Mouse (Mus musculus) cerebellum, postnatal 14 days (tissue): Measurements from ENCODE around the gene Adamts3.

Experiments
- DNase-seq, 2 experiments: peaks; one replicate each; pipeline ENCODE4 v3.0.0; 2021; ENCODE audit warnings: mixed read lengths in 2 of 2

Gene Adamts3

DNA sequence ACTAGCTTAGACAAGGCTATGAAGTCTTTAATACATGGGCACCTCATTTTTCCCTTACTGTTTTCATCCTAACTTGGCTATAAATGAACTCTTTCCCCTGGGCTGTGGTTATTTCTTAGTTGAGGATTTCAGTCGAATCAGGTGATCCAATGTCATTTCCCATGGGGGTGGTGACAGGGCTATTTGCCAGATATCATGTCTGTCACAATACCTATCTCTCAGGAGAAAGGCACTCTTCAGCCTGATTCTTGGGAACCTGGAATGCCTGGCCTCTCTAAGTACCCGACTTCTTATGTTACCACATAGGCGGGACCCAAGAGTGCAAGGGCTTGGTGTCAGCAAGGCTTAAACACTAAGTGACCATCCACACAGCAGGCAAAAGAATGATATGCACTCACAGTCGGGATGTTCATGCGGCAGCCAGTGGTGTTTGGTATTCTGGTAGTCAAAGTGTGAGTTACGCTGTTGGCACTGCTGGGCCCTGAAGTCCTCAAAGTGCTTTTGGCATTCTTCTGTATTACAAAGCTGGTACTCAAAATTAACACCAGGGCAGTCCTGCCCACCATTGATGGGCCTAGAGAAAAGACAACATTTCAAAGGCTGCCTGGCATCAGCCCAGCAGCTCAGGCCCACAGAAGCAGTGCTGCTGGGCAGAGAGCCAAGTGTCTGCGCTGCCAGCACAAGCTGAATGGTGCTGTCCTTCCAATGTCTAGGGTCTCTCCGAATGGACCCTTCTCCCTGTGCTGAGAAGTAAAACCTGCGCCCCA is 181.7 kb downstream of the Adamts3 start:
- peak; percentile 93 to 94 for DNase-seq

DNA sequence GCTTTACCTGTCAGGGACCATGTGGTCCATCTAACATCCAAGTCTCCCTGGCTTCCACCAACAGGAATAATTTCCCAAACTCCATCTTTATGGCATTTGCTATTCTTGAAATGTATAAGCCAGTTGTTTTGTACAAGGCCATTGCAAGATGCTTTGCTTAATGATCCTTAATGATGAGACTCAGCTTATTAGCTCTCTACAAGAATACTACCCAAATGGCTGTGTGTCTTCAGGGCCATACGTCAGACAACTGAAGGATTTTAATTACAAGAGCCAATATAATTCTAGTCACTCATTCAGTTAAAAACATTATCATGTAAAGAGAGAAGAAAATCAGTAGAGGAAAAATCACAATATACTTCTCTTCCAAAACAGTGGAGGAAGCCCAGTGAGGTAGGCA is 195.3 kb downstream of the Adamts3 start:
- no peak for DNase-seq

DNA sequence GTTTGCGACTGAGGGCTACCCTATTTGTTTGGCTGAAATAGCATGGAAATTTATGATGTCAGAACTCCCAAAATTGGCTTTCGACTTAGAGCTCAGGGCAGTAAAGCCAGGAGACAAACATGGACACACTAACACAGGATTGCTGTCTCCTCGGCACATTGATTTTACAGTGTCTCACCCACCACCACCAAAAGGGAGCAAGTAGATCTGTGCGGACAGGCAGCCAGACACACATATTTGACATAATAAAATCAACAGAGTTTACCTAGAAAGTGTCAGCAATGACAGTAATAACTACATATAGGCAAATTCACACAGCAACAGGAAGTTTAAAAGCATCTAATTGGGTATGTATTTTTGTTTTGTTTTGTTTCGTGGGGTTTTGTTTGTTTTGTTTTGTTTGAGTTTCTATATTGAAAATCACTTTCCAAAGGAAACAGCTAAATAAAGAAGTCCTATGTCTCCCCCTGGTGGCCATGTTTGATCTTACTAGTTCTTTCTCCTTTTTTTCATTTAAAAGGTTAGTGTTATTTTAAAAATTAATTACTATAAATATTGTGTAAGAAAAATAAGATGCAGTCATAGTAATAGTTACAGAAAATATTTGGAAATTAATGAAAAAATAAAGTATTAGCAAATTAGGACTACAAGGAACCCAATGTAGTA is 203.1 kb downstream of the Adamts3 start:
- peak; percentile 78 to 87 for DNase-seq

DNA sequence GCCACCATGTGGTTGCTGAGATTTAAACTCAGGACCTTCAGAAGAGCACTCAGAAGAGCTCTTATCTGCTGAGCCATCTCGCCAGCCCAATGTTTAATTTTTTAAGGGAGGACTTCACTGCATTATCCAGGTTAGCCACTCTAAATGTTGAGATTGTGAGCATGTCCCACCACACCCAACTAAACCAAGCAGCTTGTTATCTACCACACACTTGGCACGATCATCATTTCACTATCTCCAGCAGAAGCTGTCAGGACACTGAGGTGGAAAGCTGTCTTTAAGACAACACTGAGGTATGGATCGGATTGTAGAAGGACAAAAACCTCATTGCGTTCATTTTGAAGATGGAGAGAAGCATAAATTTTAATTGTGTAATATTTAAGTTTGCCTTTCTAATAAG is 205.0 kb downstream of the Adamts3 start:
- DNase-seq = no peak

GRCm38 (mm10) chr5:89674066-89674848 is 208.9 kb downstream of the Adamts3 start:
- peak in 1 of 2 experiments; percentile 24 for DNase-seq

GRCm38 (mm10) chr5:89672950-89673349 is 210.2 kb downstream of the Adamts3 start:
- DNase-seq = no peak

DNA sequence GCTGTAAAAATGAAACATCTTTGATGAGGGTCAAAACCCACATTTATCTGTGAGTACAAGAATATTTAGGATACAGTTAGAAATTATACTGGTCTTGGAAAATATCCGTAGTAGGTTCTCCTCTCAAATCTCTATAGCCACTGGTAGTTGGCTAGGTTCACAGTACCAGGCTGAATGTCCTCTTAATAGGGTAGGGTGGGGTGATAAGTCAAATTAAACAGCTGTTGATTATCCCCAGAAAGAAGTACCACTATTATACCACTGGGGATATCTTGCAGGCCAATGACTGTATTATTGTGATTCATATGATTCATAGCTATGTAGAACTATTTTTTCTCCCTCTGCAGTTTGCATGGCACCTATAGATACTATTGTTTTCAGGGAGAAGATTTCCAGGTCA is 228.8 kb downstream of the Adamts3 start:
- DNase-seq = no peak

DNA sequence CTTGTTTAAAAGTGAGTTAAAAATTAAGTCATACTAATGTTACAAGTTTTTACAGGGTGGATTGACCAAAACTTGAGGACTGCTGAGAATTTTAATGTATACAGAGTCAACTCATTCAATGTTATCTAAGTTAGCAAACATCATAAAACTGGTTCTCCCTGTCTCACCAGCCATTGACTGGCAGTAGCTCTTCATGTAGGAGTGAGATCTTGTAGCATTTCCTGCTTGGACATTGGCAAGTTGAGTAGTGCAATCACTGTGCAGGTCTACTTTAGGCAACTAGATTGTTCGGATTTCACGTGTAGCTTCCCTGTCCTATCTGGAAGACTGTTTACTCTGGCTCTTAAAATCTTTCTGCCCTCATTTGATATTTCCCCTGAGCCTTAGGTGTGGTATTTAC is 229.3 kb downstream of the Adamts3 start:
- DNase-seq = no peak

DNA sequence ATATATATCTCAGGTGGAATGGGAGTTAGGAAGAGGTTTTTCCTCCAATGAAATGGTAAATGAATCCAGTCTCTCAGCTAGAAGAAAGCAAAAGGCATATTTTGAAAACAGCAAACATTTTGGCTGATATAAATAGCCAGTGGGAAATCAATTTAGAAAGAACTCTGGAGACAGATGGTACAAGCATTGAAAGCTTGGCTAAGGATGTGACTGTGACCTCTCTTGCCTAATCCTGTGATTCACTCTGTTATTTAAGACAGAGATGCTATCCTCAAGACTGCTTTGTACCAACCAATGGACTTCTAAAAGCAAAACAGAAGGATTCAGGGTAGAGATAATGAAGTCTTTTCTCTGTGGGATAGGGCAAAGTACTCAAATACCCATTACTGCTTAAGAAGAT is 236.2 kb downstream of the Adamts3 start:
- DNase-seq = no peak

- DNase-seq = peak in 1 of 2 experiments; percentile 4
Measured at GRCm38 (mm10) chr5:89635434-89635833, 247.7 kb downstream of the Adamts3 start.

DNA sequence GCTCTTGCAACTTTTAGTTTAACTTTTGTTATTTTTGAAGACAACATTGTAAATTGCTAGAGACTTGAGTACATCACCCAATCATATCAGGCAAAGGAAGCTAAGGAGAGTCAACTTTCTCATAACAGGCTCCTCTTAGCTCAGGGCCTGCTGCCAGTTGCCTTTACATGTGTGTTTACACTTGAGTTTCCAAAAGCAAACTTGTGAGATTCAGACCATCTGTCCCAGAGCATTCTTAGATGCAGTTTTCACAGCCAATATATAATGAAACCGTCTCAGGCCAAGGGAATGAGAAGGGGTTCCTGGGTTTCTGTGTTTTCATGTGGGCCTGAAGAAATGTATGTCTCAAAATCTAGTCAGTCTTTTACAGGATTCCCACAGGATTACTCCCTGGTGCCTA is 251.5 kb downstream of the Adamts3 start:
- DNase-seq = no peak
